Mouse (Mus musculus) adrenal gland (tissue): ENCODE data around the gene Mrto4.

Experiments
- intact Hi-C: fragments of 180-260 bp; cut with DNase I; formaldehyde crosslinking; loops from one replicate; pipeline ENCODE4 v1.15.1; 2025

Mrto4 gene

DNA sequence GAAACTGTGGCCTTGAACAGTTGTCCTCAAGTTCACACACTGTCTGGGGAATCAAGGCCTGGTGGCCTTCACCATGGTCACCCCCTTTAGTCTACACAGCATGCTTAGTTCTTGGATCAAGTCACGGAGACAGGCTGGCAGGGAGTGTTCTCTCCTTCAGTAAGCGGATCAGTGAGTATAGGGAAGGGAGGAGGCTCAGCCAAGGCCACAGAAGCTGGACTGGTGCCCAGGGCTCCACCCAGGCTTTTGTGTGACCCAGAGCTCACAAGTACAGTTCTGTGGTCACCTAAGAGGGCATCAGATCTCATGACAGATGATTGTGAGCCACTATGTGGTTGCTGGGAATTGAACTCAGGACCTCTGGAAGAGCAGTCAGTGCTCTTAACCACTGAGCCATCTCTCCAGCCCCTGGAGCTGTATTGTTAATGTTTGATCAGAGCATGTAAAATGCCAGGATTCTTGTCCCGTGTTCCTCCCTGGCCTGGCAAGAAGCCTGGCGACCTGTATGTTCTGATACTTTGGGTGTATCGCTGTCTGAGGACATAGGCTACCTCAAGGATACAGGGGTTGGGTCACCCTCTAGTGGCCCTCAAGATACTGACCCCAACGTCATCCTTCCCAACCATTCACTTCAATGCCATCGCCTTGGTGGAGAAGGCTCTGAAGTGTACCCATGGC is 10.7 kb downstream of the Mrto4 start:
- intact Hi-C loops = no loop called here

- intact Hi-C loops = no loop called here
These were observed 11.5 kb downstream of the Mrto4 start for GRCm38 (mm10) chr4:139340835-139341234.

GRCm38 (mm10) chr4:139338145-139338544 is 14.2 kb downstream of the Mrto4 start:
- intact Hi-C loops = no loop called here

- intact Hi-C loops = no loop called here
These were observed 15.4 kb downstream of the Mrto4 start for GRCm38 (mm10) chr4:139336822-139337483.

DNA sequence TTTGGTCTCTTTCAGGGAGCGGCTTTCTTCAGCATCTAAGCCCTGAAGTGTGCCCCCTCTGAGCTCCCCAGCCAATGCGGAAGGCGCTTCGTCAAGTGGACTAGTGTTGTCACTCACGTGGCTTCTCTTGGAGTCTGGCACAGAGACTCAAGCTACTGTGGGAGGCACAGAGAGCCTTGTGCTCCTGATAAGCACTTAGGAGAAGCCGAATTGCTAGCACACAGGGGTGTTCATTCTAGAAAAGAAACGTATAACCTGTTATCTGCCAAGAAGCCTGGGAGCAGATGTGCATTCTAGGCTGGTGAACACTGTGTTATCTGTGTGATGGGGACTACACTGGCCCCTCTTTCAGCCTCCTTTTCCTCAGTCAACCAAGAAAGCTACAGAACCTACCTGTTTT is 16.9 kb downstream of the Mrto4 start:
- intact Hi-C loops = no loop called here

- intact Hi-C loops = no loop called here
These were observed 17.6 kb downstream of the Mrto4 start for GRCm38 (mm10) chr4:139334631-139335295.

GRCm38 (mm10) chr4:139330605-139331004 is 21.8 kb downstream of the Mrto4 start:
- intact Hi-C loops = no loop called here

- intact Hi-C loops = no loop called here
These were observed 32.6 kb downstream of the Mrto4 start for GRCm38 (mm10) chr4:139319740-139320139.

GRCm38 (mm10) chr4:139318449-139318848 is 33.9 kb downstream of the Mrto4 start:
- intact Hi-C loops = no loop called here

- intact Hi-C loops = no loop called here
These were observed 39.7 kb downstream of the Mrto4 start for GRCm38 (mm10) chr4:139312632-139313031.

DNA sequence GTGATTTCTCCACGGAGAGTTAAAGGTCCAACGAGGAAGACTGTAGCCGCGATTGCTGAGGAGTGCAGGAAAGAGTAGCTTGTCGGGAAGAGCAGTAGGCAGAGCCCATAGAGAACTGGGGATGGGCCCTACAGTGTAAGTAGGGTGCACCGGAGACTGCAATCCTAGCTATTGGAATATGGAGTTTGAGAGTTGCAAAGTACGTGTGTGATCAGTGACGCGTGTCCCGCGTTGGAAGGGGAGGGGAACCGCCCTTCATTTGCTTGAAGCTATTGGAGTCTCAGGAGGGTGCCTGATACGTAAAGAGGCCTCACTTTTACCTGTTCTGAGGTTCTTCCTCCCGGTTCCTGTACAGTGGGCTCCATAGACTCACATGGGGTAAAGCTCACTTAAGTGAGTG is 40.7 kb downstream of the Mrto4 start:
- intact Hi-C loops = no loop called here

DNA sequence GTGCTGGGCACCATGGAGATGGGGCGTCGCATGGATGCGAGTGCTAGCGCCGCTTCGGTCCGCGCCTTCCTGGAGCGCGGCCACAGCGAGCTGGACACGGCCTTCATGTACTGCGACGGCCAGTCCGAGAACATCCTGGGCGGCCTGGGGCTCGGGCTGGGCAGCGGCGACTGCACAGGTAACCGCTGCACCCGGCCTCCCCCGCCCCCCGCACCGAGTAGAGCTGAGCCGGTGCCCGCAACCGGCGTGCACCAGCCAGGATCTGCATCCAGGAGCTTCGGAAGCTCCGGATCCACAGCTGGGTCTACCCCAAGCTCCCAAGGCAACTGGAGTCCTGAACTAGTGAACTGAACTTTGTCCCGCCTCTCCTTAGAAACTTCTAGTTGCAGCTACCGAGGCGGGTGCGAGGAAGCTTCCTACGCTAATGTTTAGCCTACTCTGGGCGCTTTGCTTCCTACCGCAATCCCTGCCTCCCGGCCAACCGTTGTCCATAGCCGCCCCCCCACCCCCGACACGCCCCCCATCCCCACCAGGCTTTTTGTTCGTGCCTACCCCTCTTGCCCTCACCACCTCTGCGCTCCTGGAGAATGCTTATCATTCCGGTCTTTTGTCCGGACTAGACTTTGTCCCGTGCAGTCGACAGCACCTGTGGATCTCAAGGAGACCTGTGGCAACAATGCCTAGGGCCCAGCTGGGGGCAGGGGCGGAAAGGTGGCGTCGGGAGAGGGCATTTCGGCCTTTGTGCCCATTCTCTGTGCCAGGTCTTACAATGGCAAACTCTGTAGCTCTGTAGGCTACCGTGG is 41.3 kb downstream of the Mrto4 start:
- intact Hi-C loops = no loop called here

DNA sequence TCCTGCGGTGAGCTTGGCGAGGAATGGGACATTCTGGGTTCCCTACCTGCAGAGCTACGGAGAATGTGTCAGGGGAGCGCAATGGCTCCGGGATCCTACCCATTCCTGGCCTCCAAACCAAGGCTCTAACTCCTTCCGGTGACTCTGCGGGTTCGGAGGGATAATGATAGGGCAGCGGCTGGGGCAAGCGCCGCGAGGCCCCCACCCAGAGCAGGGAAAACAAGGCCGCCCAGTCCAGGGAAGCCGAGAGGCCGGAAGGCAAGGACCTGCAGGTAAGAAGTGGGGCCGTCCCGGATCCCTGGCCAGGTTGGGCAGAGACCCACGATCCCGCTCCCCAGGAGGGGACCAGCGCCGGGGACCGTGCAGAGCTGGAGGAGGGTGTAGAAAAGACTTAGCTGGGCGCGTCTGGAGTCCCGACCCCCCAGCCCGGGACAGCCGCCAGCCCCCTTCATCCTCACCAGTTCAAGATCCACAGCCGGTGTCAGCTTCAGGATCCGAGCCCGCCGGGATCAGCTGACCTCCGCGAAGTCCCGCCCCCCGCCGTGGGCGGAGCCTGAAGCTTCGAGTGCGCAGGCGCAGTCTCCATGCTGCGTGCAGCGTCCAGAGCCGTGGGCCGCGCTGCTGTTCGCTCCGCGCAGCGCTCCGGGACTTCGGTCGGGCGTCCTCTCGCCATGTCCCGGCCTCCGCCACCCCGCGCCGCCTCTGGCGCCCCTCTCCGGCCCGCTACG is 42.0 kb downstream of the Mrto4 start, which contains the start of the genes Pqlc2 and Akr7a5:
TSS of gene Pqlc2 (minus strand) at position 538 of the 728 bp plus-strand sequence.
TSS of gene Akr7a5 (plus strand) at position 574 of the 728 bp plus-strand sequence.
- intact Hi-C loops = no loop called here

DNA sequence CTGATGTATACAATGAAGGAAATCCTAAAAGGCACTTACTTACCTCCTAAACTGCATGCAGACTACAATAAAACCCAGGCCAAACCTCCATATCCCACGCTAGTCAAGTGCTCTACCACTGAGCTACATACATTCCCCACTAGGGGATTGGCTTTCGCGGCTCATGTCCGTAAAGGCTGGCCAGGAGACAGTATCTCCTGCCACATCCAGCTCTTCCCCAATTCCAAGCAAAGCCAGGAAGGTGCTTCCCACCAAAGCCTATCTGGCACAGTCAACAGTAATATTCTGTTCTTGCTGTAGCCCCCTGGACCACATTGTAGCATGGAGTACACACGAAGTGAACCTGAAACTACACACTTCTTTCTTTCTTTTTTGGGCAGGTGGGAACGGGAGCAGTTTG is 42.7 kb downstream of the Mrto4 start:
- intact Hi-C loops = no loop called here

GRCm38 (mm10) chr4:139307916-139308315 is 44.5 kb downstream of the Mrto4 start:
- intact Hi-C loops = no loop called here

- intact Hi-C loops = no loop called here
These were observed 46.9 kb downstream of the Mrto4 start for GRCm38 (mm10) chr4:139305521-139305920.

GRCm38 (mm10) chr4:139302241-139302640 is 50.1 kb downstream of the Mrto4 start:
- intact Hi-C loops = no loop called here

DNA sequence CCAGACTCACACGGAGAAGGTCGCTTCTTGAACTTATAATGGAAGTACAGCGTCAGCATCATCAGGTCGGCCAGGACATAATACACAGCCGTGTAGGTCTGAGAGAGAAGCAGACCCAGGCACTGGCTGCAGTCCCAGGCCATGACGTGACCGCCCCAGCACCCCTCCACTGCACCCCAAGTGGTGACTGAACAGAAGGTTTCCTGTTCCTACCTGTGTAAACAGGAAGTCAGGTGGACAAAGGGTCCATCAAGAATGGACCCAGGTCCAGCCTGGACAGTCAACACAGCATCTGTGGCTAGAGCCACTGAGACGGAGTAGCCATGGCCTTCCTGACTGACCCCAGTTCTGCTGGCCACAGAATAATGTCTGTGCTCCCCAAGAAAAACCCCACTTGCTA is 50.6 kb downstream of the Mrto4 start:
- intact Hi-C loops = no loop called here

DNA sequence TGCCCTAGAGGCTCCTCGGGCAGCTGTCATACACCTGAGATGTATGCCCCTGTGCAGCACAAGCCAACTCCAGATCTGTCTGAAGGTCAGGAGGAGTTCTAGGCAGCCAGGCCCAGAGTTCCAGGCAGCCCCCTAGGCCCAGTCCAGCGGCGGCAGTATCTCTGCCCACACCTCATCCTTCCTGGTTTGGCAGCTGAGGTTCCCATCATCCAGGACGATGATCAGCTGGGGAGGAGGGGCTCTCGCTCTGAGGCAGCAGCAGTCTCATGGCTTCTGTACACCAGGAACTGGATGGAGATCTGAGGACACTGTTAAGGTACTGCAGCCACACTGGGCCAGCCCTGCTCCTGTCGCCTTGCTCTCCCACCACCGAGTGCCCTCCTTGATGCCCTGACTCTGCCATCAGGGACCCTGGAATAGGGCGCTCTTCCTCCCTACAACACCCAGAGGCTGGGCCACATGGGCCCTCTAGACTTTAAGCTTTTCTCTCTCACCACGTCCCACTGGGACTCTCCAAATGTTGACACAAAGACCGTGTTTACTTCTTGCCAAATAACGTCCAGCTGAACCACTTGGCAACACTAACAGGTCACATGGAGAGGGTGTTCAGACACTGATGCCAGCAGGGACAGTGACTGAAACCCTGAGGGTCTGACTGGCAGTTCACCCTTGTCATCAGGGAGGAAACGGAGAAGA is 53.6 kb downstream of the Mrto4 start:
- intact Hi-C loops = no loop called here

- intact Hi-C loops = no loop called here
These were observed 54.8 kb downstream of the Mrto4 start for GRCm38 (mm10) chr4:139297566-139297965.
